Mouse (Mus musculus) testis, adult 2 months (tissue): ENCODE data around the gene Tecr.

Experiments used
- CTCF ChIP-seq: fragments of 200-500 bp; IDR thresholded peaks from 2 replicates; pipeline ENCODE4 v1.5.1; 2012; ENCODE audit warnings: low read depth, mild to moderate bottlenecking, inconsistent platforms, low read length, moderate library complexity; ENCODE audit not compliant: control insufficient read depth, insufficient read depth, insufficient replicate concordance
- POLR2A ChIP-seq: fragments of 200-500 bp; IDR thresholded peaks from 2 replicates; pipeline ENCODE4 v1.6.1; 2012; ENCODE audit warnings: low read depth, mild to moderate bottlenecking, inconsistent platforms, low read length, moderate library complexity; ENCODE audit not compliant: control insufficient read depth

DNA sequence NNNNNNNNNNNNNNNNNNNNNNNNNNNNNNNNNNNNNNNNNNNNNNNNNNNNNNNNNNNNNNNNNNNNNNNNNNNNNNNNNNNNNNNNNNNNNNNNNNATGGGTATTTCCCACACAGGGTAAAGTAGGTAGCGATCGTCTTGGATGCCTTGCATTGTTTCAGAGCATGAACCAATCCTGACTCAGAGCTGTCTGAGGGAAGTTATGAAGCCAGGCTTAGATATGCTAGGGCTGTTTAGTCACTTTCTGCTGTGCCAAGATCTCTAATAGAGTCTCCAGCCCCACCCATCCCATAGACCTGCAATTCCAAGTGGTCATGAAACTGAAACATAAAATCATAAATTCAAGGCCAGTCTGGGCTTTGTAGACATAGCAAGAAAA lies 5.1 kb downstream of the Tecr start:
- TF ChIP-seq CTCF (no peak), POLR2A (no peak)
